Mouse (Mus musculus) kidney, postnatal 36 days (tissue): ENCODE measurements around the gene Gimap7.

Experiments
- DNase-seq, 2 experiments: peaks; one replicate each; pipeline ENCODE4 v3.0.0; 2021 to 2022; ENCODE audit warnings: mixed read lengths in 2 of 2

Gimap7 gene

GRCm38 (mm10) chr6:48696830-48697554 lies 21.4 kb upstream of the Gimap7 start:
- no peak for DNase-seq

- no peak for DNase-seq
Observed at GRCm38 (mm10) chr6:48697555-48697930, 20.9 kb upstream of the Gimap7 start.

- no peak for DNase-seq
Observed at GRCm38 (mm10) chr6:48698066-48698856, 20.2 kb upstream of the Gimap7 start.

- DNase-seq, result no peak
Observed at GRCm38 (mm10) chr6:48698888-48699287, 19.5 kb upstream of the Gimap7 start.

GRCm38 (mm10) chr6:48700251-48701075 lies 18.0 kb upstream of the Gimap7 start:
- DNase-seq, result peak in 1 of 2 experiments; percentile 72

- peak in 1 of 2 experiments; percentile 2 for DNase-seq
Observed at GRCm38 (mm10) chr6:48702146-48702545, 16.3 kb upstream of the Gimap7 start.

GRCm38 (mm10) chr6:48702601-48703000 lies 15.8 kb upstream of the Gimap7 start:
- no peak for DNase-seq

GRCm38 (mm10) chr6:48704146-48704545 lies 14.3 kb upstream of the Gimap7 start:
- DNase-seq, result no peak

- DNase-seq, result peak in 1 of 2 experiments; percentile 5
Observed at GRCm38 (mm10) chr6:48706130-48706529, 12.3 kb upstream of the Gimap7 start.

- DNase-seq, result no peak
Observed at GRCm38 (mm10) chr6:48720326-48720725, 1.9 kb downstream of the Gimap7 start.

GRCm38 (mm10) chr6:48723468-48723867 lies 5.0 kb downstream of the Gimap7 start:
- DNase-seq, result no peak

GRCm38 (mm10) chr6:48725476-48725875 lies 7.1 kb downstream of the Gimap7 start:
- DNase-seq, result peak; percentile 88 to 97

- DNase-seq, result no peak
Observed at GRCm38 (mm10) chr6:48727761-48728160, 9.3 kb downstream of the Gimap7 start.

- no peak for DNase-seq
Observed at GRCm38 (mm10) chr6:48732864-48733304, 14.5 kb downstream of the Gimap7 start.

GRCm38 (mm10) chr6:48733660-48734059 lies 15.2 kb downstream of the Gimap7 start:
- no peak for DNase-seq

GRCm38 (mm10) chr6:48737053-48737452 lies 18.6 kb downstream of the Gimap7 start:
- no peak for DNase-seq

- DNase-seq, result peak in 1 of 2 experiments; percentile 32
Observed at GRCm38 (mm10) chr6:48737688-48738087, 19.3 kb downstream of the Gimap7 start.

- DNase-seq, result peak; percentile 57 to 67
Observed at GRCm38 (mm10) chr6:48738961-48739779, 20.7 kb downstream of the Gimap7 start, which contains the start of gene Gimap1. Gene Gimap1, plus strand, starts transcription at chr6:48739054.

GRCm38 (mm10) chr6:48739780-48740055 lies 21.3 kb downstream of the Gimap7 start:
- no peak for DNase-seq

GRCm38 (mm10) chr6:48740501-48741169 lies 22.2 kb downstream of the Gimap7 start:
- no peak for DNase-seq

GRCm38 (mm10) chr6:48741273-48741672 lies 22.9 kb downstream of the Gimap7 start:
- DNase-seq, result peak in 1 of 2 experiments; percentile 32
